Mouse (Mus musculus): ENCODE measurements around the gene Sptb. TPM values are rescaled to one million over a fixed set of nuclear protein-coding genes. Genes with fewer than 3 reads are reported as not detected.

Gene Sptb
- total RNA-seq, 2 experiments from 2014 or later: 0.04 to 0.93 TPM

DNA sequence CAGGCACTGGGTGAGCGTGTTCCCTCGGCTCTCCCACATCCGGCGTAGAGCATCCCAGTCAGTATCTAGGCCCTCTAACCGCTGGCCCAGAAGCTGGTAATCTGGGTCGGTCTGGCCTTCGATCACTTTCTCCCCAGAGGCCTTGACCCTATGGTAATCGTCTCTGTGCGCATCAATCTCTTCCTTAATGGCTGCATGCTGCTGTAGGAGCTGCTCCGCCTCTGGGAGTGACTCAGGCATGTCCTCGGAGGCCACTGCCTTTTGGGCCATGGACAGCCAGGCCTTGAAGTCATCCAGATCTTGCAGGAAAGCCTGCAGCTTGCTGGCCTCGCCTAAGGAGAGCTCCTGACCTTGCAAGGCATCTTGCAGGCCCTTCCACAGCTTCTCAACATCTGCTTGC, 97.7 kb downstream of the Sptb start:
- no peak for ATAC-seq (replicated peaks; ENCODE audit: poor library complexity, severe bottlenecking)

- no peak for ATAC-seq (replicated peaks; ENCODE audit: poor library complexity, severe bottlenecking)
Observed at GRCm38 (mm10) chr12:76608997-76609565, 101.3 kb downstream of the Sptb start.

- no peak for ATAC-seq (replicated peaks; ENCODE audit: poor library complexity, severe bottlenecking)
Observed at GRCm38 (mm10) chr12:76608241-76608640, 102.1 kb downstream of the Sptb start.

- ATAC-seq (replicated peaks; ENCODE audit: poor library complexity, severe bottlenecking): peak; percentile 29; the same call in 1 of the 2 replicates
Observed at GRCm38 (mm10) chr12:76605837-76606236, 104.5 kb downstream of the Sptb start.

DNA sequence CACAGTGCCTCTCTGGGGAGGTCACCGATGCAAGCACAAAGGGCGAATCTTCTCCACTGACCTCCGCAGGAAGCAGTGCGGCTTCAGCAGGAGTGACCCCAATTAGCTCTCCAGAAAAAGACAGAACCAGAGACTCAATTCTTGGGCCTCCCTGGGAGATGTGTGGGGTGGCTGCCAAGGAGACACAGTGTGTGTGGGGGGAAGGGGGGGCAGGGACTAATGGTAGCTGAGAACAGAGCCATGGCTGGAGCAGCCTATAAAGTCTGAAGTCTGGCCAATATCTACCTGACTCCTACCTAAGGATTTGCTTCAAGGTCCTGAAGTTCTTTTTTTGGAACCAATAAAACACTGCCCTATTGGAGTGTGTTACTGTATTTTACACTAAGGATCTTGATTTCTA, 105.8 kb downstream of the Sptb start:
- no peak for ATAC-seq (replicated peaks; ENCODE audit: poor library complexity, severe bottlenecking)

DNA sequence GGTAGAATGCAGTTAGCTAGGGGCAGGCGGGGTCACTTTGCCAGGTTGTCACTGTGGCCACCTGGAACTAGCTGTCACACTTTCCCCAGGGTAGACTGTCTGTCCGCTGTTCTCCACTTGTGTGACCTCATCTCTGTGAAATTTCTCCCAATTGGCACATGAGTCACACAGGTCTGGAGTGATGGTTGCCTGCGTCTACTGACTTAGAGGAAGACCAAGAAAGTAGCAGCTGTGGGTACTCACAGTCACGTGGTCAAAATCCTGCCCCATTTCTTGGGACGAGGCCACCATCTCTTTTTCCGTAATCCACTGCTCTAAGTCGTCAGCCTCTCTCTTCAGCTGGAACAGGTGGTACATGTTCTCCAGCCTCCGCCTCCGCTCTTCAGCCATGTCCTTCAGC, 106.6 kb downstream of the Sptb start:
- ATAC-seq (replicated peaks; ENCODE audit: poor library complexity, severe bottlenecking): no peak

GRCm38 (mm10) chr12:76598196-76598928, 112.0 kb downstream of the Sptb start:
- no peak for ATAC-seq (replicated peaks; ENCODE audit: poor library complexity, severe bottlenecking)

- ATAC-seq (replicated peaks; ENCODE audit: poor library complexity, severe bottlenecking): no peak
Observed at GRCm38 (mm10) chr12:76597577-76598100, 112.7 kb downstream of the Sptb start.

- peak; percentile 55 for ATAC-seq (replicated peaks; ENCODE audit: poor library complexity, severe bottlenecking)
Observed at GRCm38 (mm10) chr12:76596292-76597023, 113.9 kb downstream of the Sptb start.

DNA sequence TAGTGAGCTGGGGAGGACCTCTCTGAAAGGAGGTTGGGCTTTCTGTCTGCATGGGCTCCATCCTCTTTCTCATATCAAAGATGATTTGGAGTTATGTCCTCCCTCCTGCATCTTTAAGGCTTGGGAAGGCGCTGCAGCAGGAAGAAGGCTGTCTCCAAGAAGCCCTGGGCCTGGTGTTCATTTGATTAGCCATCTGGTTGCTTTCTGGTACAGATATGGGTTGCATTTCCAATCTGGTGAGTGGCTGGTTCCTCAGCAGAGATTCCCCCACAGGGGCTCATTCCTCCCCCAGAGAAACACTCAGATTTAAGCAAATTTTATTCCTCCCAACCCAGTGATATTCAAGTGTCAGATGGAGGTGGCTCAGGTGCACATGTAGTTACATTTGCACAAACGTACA, 114.5 kb downstream of the Sptb start:
- no peak for ATAC-seq (replicated peaks; ENCODE audit: poor library complexity, severe bottlenecking)

- no peak for ATAC-seq (replicated peaks; ENCODE audit: poor library complexity, severe bottlenecking)
Observed at GRCm38 (mm10) chr12:76594556-76594955, 115.8 kb downstream of the Sptb start.

- ATAC-seq (replicated peaks; ENCODE audit: poor library complexity, severe bottlenecking): peak; percentile 61
Observed at GRCm38 (mm10) chr12:76593839-76594322, 116.5 kb downstream of the Sptb start.

DNA sequence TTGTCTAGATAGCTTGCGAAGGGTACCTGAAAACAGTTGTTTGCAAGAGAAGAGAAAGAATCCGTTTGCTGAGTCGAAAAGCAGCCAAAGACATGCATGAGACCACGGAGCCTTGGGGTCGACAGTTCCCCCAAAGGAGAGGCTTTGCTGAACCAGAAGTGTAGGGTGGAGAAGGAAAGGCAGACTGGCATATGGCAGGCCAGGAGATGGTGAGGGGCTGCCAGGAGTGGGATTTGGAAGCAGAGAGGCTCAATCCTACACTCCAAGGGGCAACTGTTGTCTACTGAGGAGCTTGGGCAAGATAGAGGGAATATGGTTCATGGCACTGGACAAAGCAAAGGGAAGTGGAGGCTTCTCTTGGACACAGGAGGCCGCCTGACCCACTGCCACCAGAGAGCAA, 117.1 kb downstream of the Sptb start:
- no peak for ATAC-seq (replicated peaks; ENCODE audit: poor library complexity, severe bottlenecking)

DNA sequence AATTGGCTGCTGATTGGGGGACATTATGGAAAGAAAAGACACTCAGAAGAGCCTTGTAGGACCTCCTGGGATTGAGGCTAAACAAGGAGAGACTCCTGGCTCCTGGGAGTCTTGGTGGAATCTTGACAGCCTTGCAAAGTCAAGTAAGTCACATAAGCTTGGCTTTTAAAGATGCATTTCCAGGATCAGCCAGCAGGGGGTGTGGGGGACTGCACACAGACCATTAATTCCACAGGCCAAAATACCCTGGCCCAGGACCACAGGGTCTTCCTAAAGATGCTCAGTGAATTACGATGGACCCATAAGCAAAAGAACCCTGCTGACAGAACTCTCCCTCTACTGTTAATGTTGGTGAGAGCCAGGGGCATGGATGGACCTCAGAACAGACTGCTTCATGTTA, 118.1 kb downstream of the Sptb start:
- no peak for ATAC-seq (replicated peaks; ENCODE audit: poor library complexity, severe bottlenecking)

GRCm38 (mm10) chr12:76591037-76591436, 119.3 kb downstream of the Sptb start:
- ATAC-seq (replicated peaks; ENCODE audit: poor library complexity, severe bottlenecking): no peak

DNA sequence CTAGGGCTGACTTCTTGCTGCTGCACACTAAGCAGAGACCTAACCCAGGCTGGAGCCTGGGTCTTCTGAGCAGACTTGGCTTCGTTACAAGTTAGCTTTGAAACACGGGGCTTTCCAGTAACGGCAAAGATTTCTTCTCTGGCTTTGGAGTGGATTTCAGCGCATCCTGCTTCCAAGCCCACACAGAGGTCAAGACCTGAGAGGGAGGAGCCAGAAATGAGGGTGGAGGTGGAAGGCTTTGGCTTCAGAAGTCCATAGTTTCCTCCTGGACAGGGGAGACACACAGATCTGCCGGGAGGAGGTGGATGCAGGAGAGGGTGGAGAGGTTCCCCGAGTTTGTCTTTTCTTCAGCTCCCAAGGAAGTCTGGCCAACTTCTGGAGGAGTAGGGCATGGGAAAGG, 120.8 kb downstream of the Sptb start:
- ATAC-seq (replicated peaks; ENCODE audit: poor library complexity, severe bottlenecking): no peak

DNA sequence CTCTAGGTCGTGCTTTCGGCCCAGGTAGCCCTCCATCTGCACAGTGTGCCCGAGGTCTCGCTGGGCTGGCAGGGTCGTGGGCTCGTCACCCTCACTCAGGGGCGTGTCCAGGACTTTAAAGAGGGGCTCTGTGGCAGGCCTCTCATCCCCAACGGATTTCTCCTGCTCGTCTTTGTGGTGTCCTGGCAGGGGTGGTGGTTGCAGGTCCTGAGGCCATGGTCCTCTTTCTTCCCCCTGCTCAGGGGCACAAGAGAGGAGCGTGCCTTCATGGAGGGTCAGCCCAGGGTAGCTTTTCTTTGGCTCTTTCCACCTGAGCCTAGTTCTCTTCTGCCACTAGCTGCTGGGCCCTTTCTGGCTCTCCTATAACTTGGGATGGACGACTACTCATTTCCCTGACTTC, 123.0 kb downstream of the Sptb start:
- no peak for ATAC-seq (replicated peaks; ENCODE audit: poor library complexity, severe bottlenecking)

- ATAC-seq (replicated peaks; ENCODE audit: poor library complexity, severe bottlenecking): no peak
Observed at GRCm38 (mm10) chr12:76585028-76585427, 125.3 kb downstream of the Sptb start.

DNA sequence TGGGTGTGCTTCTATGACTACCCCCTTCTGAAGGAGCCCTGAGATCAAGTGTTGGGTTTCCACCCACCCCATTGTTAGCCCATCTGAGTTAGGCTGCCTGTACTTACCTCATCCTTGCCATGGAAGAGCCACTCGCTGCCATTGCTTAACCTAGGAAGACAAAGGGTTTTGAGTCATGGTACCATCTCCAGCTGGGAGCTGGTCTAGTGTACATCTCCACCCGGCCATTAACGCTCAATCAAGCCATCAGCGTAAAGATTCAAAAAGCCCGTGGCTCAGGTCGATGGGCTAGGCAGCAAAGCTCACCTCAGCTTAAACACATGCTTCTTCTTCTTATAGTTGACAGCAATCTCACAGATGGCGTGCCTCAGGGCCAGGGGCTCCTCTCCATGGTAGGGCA, 126.9 kb downstream of the Sptb start:
- no peak for ATAC-seq (replicated peaks; ENCODE audit: poor library complexity, severe bottlenecking)

GRCm38 (mm10) chr12:76582841-76583240, 127.5 kb downstream of the Sptb start:
- peak; percentile 66 for ATAC-seq (replicated peaks; ENCODE audit: poor library complexity, severe bottlenecking)

DNA sequence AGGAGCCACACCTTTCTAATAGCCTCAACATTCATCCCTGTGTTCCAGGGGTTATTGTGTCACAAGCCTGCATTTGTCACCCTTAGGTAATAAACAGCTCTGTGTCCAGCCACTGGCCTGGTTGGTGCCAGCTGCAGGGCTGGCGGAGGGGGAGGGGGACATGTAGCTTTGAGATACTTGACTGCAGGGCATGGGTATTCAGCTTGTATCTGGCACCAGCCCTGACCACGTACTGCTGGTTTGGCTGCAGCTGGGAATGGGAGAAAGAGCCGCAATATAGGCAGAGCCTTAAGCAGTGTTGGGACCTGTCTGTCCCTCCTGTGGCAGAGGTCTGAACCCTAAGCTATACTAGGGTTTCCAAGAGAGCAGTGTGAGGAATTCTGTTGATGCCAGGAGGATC, 128.2 kb downstream of the Sptb start:
- ATAC-seq (replicated peaks; ENCODE audit: poor library complexity, severe bottlenecking): no peak

Data from granulocyte monocyte progenitor cell, adult 5-6 weeks (primary cell).